Mouse (Mus musculus) neural tube, embryonic 11.5 days (tissue): ENCODE results near the gene Uts2b. TPM values are rescaled to one million over a fixed set of nuclear protein-coding genes. Genes with fewer than 3 reads are reported as not detected.

Experiments
- ATAC-seq: fragments of 200-750 bp; cut with Nextera tagmentation; 2 replicates; pipeline ENCODE4 v1.8.0; 2017; ENCODE audit warnings: moderate number of reproducible peaks, mild to moderate bottlenecking, moderate TSS enrichment, moderate library complexity; ENCODE audit not compliant: insufficient read depth, low FRiP score, low TSS enrichment
- DNase-seq: peaks from one replicate; pipeline ENCODE4 v3.0.0-alpha.2; 2015; ENCODE audit warnings: low spot score
- H3K27ac ChIP-seq: fragments of 300-500 bp; sonication (generic); 2 replicates; pipeline ENCODE4 v1.5.1; 2014; ENCODE audit warnings: low read depth, mild to moderate bottlenecking, low read length
- H3K27me3 ChIP-seq: fragments of 300-500 bp; sonication (generic); 2 replicates; pipeline ENCODE4 v1.6.1; 2014; ENCODE audit warnings: mild to moderate bottlenecking, low read length, mixed read lengths; ENCODE audit not compliant: control insufficient read depth, insufficient read depth
- H3K36me3 ChIP-seq: fragments of 300-500 bp; sonication (generic); 2 replicates; pipeline ENCODE4 v1.6.1; 2014; ENCODE audit warnings: mild to moderate bottlenecking, low read length, moderate library complexity, mixed read lengths; ENCODE audit not compliant: control insufficient read depth, insufficient read depth
- H3K4me1 ChIP-seq: fragments of 300-500 bp; sonication (generic); 2 replicates; pipeline ENCODE4 v1.6.1; 2014; ENCODE audit warnings: low read length, mixed read lengths; ENCODE audit not compliant: control insufficient read depth, insufficient read depth
- H3K4me2 ChIP-seq: fragments of 300-500 bp; sonication (generic); 2 replicates; pipeline ENCODE4 v1.6.1; 2014; ENCODE audit warnings: low read depth, mild to moderate bottlenecking, moderate library complexity
- H3K4me3 ChIP-seq: fragments of 300-500 bp; sonication (generic); 2 replicates; pipeline ENCODE4 v1.5.1; 2014; ENCODE audit warnings: low read depth, low read length
- H3K9ac ChIP-seq: fragments of 300-500 bp; sonication (generic); 2 replicates; pipeline ENCODE4 v1.6.1; 2014; ENCODE audit warnings: mild to moderate bottlenecking, low read length
- H3K9me3 ChIP-seq: fragments of 300-500 bp; sonication (generic); 2 replicates; pipeline ENCODE4 v1.6.1; 2016; ENCODE audit warnings: low read length; ENCODE audit not compliant: control insufficient read depth
- WGBS: fragments of 180-500 bp; shearing (Covaris S2); extraction: QIAGEN DNeasy Blood & Tissue Kit; methylation state at CpG from one replicate; pipeline ENCODE4 v1.1.7; 2014; 5-methylcytosine and 5-hydroxymethylcytosine counted together
- polyA plus RNA-seq: library from polyadenylated mRNA; unstranded; fragments of >200 nt; fragmentation: Nextera tagmentation; extraction: Ambion mirVana; gene quantifications from 2 replicates; pipeline ENCODE4 v1.2.1, GENCODE M21; 2014

The Uts2b gene
- polyA plus RNA-seq, 1 experiment from 2014 or later = 10.7 TPM

DNA sequence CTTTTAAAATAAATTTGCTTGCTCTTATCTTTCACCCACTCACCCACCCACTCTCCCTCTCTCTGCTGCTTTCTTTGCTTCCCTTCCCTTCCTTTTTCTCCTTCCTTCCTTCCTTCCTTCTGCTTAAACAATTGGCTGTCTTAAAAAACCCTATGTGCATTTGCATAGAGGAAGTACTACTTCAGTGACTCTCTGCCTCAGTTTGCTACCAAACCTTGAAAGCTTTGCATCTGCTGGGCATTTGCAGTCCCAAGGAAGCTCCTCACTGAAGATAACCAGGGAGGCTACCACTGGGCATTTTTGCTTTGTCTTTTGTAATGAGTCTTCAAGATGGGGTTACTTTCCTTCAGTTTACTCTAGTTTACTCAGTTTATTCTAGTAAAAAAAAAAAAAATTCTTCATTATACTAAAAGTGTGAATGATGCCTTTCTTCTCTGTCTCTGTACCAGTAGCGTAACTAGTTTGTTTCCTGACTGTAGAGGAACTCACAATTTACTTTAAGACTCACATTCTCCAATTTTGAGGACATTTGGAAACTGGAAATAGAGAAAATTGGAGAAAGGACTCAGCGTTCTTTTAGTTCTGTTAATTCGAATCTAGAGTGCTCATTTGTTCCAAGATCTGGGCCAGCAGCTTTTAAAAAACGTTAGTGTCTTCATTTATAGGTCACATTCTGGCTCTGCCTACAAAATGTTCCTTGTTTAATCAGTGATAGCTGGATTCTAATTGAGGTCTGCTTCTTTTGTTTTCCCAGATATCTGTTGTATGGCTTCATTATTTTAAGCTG, 25.4 kb upstream of the Uts2b start:
- no peaks in the 10 kb centered on the region for H3K27me3 ChIP-seq
- H3K27ac ChIP-seq = no peak overlapping the region
- H3K4me2 ChIP-seq = no peak overlapping the region
- H3K9ac ChIP-seq = no peak overlapping the region
- DNase-seq (no peak), ATAC-seq (no peak)
- H3K9me3 ChIP-seq = no peaks in the 10 kb centered on the region
- no peak overlapping the region for H3K4me3 ChIP-seq
- peaks cover 5% of the 10 kb centered on the region for H3K4me1 ChIP-seq
- 91% methylated on average over 4 of the region's 4 CpGs for WGBS
- H3K36me3 ChIP-seq = no peaks in the 10 kb centered on the region

DNA sequence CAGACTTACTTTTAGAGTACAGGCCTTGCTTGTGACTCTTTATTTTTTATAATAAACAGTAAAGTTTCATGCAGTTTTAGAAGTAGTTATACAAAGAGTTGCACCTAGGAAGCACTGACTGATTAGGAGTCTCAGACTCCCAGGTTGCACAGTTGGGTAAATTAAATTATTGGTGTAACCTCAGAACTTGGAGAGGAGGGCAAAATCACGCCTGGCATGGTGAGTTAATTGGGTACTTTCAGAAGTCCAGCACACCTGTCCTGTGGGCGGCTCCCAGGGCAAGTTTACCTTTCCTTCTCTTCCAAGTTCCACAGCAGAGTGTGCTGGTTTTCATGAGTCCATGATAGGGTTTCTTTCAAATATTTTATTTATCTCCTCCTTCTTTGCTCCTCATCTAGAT, 21.8 kb upstream of the Uts2b start:
- H3K4me1 ChIP-seq = peaks cover 10% of the 10 kb centered on the region
- H3K4me3 ChIP-seq = no peak overlapping the region
- ATAC-seq = no peak
- no peak for DNase-seq
- H3K36me3 ChIP-seq = no peaks in the 10 kb centered on the region
- no peaks in the 10 kb centered on the region for H3K9me3 ChIP-seq
- H3K27ac ChIP-seq = no peak overlapping the region
- no peak overlapping the region for H3K9ac ChIP-seq
- 85% methylated on average over 2 of the region's 2 CpGs for WGBS
- H3K27me3 ChIP-seq = no peaks in the 10 kb centered on the region
- no peak overlapping the region for H3K4me2 ChIP-seq

DNA sequence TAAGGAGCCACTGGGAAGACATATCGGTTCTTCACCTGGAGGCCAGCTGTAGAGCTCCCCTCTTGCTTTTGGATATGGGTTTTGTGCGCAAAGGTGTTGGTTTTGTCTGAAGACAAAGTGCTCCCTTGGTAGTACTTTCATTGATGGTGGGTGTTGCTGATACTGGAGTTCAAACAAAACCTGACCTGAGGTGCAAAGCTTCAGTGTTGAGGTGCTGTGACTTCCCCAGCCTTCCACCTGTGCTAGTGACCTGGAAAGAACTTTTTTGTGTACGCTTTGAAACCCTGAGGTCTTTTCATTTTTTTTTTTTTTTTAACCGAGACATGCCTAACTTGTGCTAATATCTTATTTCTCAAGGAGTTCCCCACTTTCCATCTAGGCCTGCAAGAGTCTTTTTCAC, 20.3 kb upstream of the Uts2b start:
- Histone ChIP-seq H3K36me3 (no peaks in the 10 kb centered on the region), H3K9me3 (no peaks in the 10 kb centered on the region), H3K27ac (no peak overlapping the region), H3K4me3 (peak overlapping the region; percentile 91), H3K4me1 (peaks cover 10% of the 10 kb centered on the region), H3K27me3 (no peaks in the 10 kb centered on the region), H3K9ac (peak overlapping the region; percentile 96; the same call in 1 of the 2 replicates), H3K4me2 (peak overlapping the region; percentile 70)
- no peak for DNase-seq
- ATAC-seq = no peak
- WGBS = 89% methylated on average over 4 of the region's 4 CpGs

DNA sequence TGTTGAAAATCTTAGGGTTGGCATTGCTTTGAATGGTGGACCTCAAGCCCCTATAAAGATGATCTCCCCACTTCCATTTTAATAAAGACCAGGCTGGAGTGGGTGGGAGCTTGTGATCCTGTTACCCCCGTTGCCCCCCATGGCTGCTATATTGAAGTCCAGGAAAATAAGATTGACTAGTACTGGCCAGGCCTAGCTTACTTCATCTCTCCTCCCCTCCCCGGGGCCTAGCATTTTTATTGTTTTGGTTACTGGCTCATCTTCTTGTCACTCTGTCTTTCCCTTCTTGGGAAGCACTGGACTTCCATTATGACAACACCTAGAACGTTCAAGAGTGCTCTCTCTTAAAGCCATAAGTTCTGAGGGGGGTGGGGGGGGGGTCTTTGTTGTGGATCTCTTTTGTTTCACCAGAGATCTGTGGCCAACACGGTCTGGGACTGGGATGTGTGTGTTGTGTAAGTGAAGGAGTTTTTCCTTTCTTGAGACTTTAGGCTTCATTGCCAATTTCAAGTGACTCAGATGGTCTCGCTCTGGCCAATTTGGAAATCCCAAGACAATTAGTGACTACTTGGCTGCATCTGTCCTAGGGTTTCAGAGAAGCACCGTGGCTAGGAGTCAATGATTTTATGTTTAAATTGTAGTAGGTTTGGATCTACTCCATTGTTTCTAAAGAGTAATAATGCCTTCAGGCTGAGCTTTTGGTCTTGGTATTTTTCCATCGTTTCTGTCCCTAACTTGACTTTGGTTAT, 19.7 kb upstream of the Uts2b start:
- H3K27ac ChIP-seq = peak overlapping the region; percentile 96

DNA sequence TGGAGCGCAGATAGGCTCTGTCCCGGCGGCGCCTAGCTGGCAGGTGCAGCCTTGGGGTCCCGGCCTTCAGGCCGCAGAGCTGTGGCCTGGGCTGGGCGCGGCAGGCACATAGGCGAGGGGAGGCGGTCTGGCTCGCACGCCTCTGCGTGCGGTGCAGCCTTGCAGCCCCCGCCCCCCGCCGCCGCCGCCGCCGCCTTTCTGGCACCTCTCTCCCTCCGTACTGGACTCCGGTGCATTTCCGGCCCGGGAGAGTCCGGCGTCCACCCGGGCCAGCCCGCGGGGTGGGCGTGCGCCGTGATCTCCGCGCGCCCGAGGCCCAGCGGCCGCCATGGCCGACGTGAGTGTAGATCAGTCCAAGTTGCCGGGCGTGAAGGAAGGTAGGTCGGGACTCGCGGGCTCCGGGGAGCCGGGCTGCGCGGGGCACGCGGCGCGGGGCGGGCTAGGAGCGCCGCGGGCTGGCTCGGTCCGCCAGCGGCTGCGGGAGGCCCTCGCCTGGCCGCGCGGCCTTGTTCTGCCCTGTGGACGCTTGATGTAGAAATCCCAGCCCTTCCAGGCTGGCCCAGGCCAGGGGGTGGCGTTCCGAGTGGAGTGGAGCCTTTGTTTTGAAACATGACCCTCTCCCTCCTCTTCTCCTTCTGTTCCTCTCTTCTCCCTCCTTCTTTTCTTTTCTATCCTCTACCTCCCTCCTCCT, 18.9 kb upstream of the Uts2b start, which contains the start of gene Ccdc50:
TSS of gene Ccdc50 (plus strand) at position 109 of the 691 bp plus-strand sequence.
- H3K4me3 ChIP-seq = peak within 1 kb of the TSS; percentile 91
- DNase-seq (peak; percentile 86), ATAC-seq (peak; percentile 97)
- under 1% methylated on average over 55 of the region's 69 CpGs for WGBS
- peak within 1 kb of the TSS; percentile 96 for H3K27ac ChIP-seq
- H3K27me3 ChIP-seq = no peaks in the 10 kb centered on the region
- H3K4me2 ChIP-seq = peak within 1 kb of the TSS; percentile 70
- peaks cover 10% of the 10 kb centered on the region for H3K4me1 ChIP-seq
- H3K36me3 ChIP-seq = no peaks in the 10 kb centered on the region
- H3K9ac ChIP-seq = peak within 1 kb of the TSS; percentile 96
- H3K9me3 ChIP-seq = no peaks in the 10 kb centered on the region

More for the DNA sequence above, 19.7 kb upstream of the Uts2b start:
- H3K9me3 ChIP-seq = no peaks in the 10 kb centered on the region
- peak overlapping the region; percentile 91 for H3K4me3 ChIP-seq
- H3K36me3 ChIP-seq = no peaks in the 10 kb centered on the region
- DNase-seq (peak; percentile 14), ATAC-seq (peak; percentile 5)
- H3K9ac ChIP-seq = peak overlapping the region; percentile 96
- no peaks in the 10 kb centered on the region for H3K27me3 ChIP-seq
- WGBS = 31% methylated on average over 7 of the region's 7 CpGs
- H3K4me2 ChIP-seq = peak overlapping the region; percentile 70
- peaks cover 10% of the 10 kb centered on the region for H3K4me1 ChIP-seq

DNA sequence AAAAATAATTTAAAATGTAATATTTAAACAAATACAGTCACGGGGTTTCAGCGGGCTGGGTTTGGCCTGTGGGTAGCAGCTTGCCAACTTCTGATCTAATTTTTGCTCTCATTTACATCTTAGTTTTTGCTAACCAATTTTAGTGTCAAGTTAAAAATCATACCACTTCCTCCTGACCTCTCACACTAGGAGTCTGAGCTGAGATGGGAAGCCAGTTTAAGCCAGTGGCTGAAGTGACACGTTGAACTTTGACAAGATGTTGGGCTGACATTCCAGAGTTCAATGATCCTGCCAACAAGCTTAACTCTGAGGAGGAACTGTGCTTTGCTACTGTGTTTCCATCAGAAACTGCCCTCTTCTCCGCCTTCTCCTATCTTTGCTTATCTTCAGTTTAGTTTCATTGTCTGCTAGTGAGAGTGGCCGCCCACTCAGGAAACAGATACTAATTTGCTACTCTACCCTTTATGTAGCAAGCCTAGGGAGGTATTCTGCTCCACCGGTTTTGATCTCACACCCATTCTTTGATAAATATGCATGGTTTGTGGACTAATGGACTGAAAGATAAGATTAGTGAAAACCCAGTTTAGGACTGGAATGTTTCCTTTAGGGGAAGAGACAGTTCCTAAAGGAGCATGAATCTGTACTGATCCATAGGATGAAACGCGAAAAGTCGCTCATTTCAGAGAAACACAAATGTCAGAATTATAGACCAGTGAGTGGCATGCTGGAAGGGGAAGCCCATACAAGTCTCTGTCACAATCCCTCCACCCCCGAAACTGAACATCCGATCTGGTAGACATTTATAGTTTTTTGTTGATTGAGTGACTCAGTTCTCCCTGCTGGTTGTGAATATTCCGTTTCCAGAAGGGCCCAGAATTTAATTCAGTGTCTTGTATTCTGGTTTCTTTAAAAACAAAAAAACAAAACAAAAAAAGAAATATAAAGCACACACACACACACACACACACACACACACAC, 17.9 kb upstream of the Uts2b start:
- H3K9ac ChIP-seq = peak overlapping the region; percentile 96
- H3K4me1 ChIP-seq = peaks cover 10% of the 10 kb centered on the region
- ATAC-seq (no peak), DNase-seq (no peak)
- no peaks in the 10 kb centered on the region for H3K36me3 ChIP-seq
- H3K27me3 ChIP-seq = no peaks in the 10 kb centered on the region
- no peaks in the 10 kb centered on the region for H3K9me3 ChIP-seq
- 62% methylated on average over 12 of the region's 12 CpGs for WGBS
- peak overlapping the region; percentile 70; the same call in 1 of the 2 replicates for H3K4me2 ChIP-seq
- peak overlapping the region; percentile 91 for H3K4me3 ChIP-seq
- H3K27ac ChIP-seq = peak overlapping the region; percentile 96; the same call in 1 of the 2 replicates

DNA sequence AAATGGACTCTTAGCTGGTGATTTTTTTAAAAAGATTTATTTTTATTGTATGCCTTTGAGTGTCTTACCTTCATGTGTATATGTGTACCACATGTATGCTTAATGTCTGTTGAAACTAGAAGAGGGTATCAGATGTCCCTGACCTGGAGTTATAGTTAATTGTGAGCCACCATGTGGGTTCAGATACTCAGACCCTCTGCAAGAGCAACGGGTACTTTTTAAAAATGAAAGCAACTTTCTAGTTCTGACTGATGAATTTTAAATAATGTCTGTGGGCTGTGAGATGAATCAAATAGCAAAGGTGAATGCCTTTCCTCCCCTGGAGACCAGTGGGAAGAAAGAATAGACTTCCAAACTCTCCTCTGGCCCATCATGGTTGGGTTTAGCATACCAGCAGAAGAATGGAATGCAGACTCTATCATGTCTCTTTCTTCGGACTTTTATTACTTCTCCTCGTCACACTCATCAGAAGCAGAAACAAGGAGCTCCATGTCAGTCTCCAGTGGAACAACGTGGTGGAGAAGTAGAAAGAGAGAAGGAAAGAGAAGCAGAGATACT, 16.9 kb upstream of the Uts2b start:
- no peaks in the 10 kb centered on the region for H3K36me3 ChIP-seq
- no peak overlapping the region for H3K9ac ChIP-seq
- DNase-seq = no peak
- no peak overlapping the region for H3K4me3 ChIP-seq
- H3K9me3 ChIP-seq = no peaks in the 10 kb centered on the region
- ATAC-seq = no peak
- WGBS = 76% methylated on average over 4 of the region's 4 CpGs
- no peak overlapping the region for H3K27ac ChIP-seq
- peaks cover 10% of the 10 kb centered on the region for H3K4me1 ChIP-seq
- H3K4me2 ChIP-seq = no peak overlapping the region
- H3K27me3 ChIP-seq = no peaks in the 10 kb centered on the region
